Mouse (Mus musculus): Measurements from ENCODE around the gene Tbx15.

DNA sequence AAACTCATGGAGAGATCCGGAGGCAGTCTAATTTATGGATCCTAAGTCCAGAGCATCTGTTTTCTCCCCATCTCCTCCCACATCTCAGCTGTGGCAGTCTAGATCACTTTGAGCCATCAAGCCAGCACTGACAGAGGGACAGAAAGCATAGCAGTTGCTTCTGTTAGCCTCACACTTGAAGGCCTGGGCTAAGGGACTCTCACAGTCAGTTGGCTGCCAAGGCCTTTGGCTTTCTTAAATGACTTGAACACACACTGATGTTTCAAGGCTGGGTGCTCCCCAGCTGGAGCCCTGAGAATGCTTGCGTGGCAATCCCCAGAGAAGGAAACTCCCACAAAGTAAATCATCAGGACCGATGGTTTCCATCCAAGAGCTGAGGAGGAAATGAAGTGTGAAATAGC lies 52.4 kb downstream of the Tbx15 start:
- TF ChIP-seq CTCF (IDR thresholded peaks at IDR 0.05; ENCODE audit: extremely low read depth, insufficient read length, insufficient replicate concordance, low read depth, low read length) (no peak), POLR2A (IDR thresholded peaks at IDR 0.05; ENCODE audit: low read depth, low read length) (no peak)

Measured in small intestine, adult 2 months (tissue).